Mouse (Mus musculus) embryonic facial prominence, embryonic 14.5 days (tissue): ENCODE data around the gene Rab4a. TPM values are rescaled to one million over a fixed set of nuclear protein-coding genes. Genes with fewer than 3 reads are reported as not detected.

ENCODE experiments used
- ATAC-seq: fragments of 200-750 bp; cut with Nextera tagmentation; 2 replicates; pipeline ENCODE4 v1.8.0; 2017; ENCODE audit warnings: low read depth, moderate number of reproducible peaks, moderate TSS enrichment
- DNase-seq: peaks from one replicate; pipeline ENCODE4 v3.0.0-alpha.2; 2015; ENCODE audit warnings: low spot score
- H3K27ac ChIP-seq: fragments of 300-500 bp; sonication (generic); replicated peaks from 2 replicates; pipeline ENCODE4 v1.5.1; 2014; ENCODE audit warnings: low read depth, mild to moderate bottlenecking, low read length, moderate library complexity
- H3K27me3 ChIP-seq: fragments of 300-500 bp; sonication (generic); replicated peaks from 2 replicates; pipeline ENCODE4 v1.6.1; 2014; ENCODE audit warnings: low read length; ENCODE audit not compliant: control insufficient read depth, insufficient read depth
- H3K36me3 ChIP-seq: fragments of 300-500 bp; sonication (generic); 2 replicates; pipeline ENCODE4 v1.6.1; 2014; ENCODE audit warnings: low read length, mixed read lengths; ENCODE audit not compliant: control insufficient read depth, insufficient read depth
- H3K4me1 ChIP-seq: fragments of 300-500 bp; sonication (generic); 2 replicates; pipeline ENCODE4 v1.6.1; 2014; ENCODE audit warnings: antibody characterized with exemption, low read length; ENCODE audit not compliant: control insufficient read depth, insufficient read depth
- H3K4me2 ChIP-seq: fragments of 300-500 bp; sonication (generic); 2 replicates; pipeline ENCODE4 v1.6.1; 2014; ENCODE audit warnings: low read depth, mild to moderate bottlenecking, low read length, moderate library complexity, mixed read lengths
- H3K4me3 ChIP-seq: fragments of 300-500 bp; sonication (generic); 2 replicates; pipeline ENCODE4 v1.5.1; 2014; ENCODE audit warnings: low read depth, mild to moderate bottlenecking, low read length
- H3K9ac ChIP-seq: fragments of 300-500 bp; sonication (generic); 2 replicates; pipeline ENCODE4 v1.6.1; 2014; ENCODE audit warnings: low read depth, mild to moderate bottlenecking, low read length, moderate library complexity, mixed read lengths
- H3K9me3 ChIP-seq: fragments of 300-500 bp; sonication (generic); 2 replicates; pipeline ENCODE4 v1.6.1; 2016; ENCODE audit warnings: low read length; ENCODE audit not compliant: control insufficient read depth
- WGBS: fragments of 180-500 bp; shearing (Covaris S2); extraction: QIAGEN DNeasy Blood & Tissue Kit; methylation state at CpG from one replicate; pipeline ENCODE4 v1.1.7; 2014; 5-methylcytosine and 5-hydroxymethylcytosine counted together
- polyA plus RNA-seq: library from polyadenylated mRNA; unstranded; fragments of >200 nt; fragmentation: Nextera tagmentation; extraction: Ambion mirVana; gene quantifications from 2 replicates; pipeline ENCODE4 v1.2.1, GENCODE M21; 2014

Rab4a gene
- 46.6 and 46.8 TPM in 2 replicates for polyA plus RNA-seq

DNA sequence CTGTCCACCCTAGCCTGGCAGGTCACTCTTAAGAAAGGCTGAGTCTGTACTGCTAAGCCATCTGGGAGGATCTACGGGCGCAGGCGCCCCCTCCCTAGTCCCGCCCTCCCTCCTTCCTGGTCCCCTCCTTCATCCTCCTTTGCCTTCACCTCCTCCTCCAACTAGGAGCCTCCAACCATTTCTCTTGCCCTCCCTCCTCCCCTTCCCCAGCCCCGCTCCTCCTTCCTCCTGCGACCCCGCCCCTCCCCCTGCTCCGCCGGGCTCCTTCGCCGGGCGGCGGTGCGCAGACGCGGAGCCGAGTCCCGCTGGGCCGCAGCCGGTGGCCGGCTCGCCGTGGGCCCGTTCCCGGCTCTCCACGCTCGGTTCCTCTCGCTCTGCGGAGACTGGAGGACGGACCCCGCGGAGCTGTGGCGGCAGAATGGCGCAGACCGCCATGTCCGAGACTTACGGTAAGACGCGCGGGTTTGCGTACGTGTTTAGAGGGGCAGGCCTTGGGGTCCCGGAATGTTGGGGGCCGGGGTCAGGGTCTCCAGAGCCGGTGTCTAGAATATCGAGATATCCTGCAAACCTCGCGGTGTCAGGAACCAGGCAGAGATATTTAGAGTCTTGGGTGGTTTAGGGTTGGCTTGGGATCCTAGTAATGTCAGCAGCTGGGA lies at the start of gene Rab4a:
Gene Rab4a, plus strand, starts transcription at position 268 of the 656 bp plus-strand sequence.
- DNase-seq, result peak; percentile 95
- peaks cover 11% of the 10 kb centered on the region for H3K4me1 ChIP-seq
- peak within 1 kb of the TSS; percentile 75 for H3K27ac ChIP-seq
- peak; percentile 95 for ATAC-seq
- H3K9ac ChIP-seq, result peak within 1 kb of the TSS; percentile 85
- WGBS, result under 1% methylated on average over 32 of the region's 48 CpGs
- peak within 1 kb of the TSS; percentile 79 for H3K4me3 ChIP-seq
- no peaks in the 10 kb centered on the region for H3K36me3 ChIP-seq
- no peaks in the 10 kb centered on the region for H3K9me3 ChIP-seq
- H3K4me2 ChIP-seq, result peak within 1 kb of the TSS; percentile 91
- H3K27me3 ChIP-seq, result no peaks in the 10 kb centered on the region

DNA sequence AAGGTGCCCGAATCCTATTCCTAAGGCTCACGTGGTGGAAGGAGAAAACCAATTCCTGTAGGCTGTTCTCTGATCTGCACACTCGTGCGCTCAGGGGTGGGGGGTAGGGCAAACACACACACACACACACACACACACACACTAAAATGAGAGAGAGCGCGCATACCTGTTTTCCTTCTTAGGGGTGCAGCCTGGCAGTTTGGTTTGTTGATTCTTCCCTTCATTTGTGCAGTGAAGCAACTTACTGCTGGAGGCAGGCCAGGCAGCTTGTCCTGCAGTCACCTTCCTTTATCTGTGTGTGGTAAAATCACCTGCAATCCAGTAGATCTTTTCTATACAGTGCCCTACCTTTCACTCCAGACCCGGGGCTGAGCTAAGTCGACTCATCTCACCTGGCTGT lies 48.9 kb upstream of the Rab4a start:
- H3K4me1 ChIP-seq, result peaks cover 25% of the 10 kb centered on the region
- H3K9me3 ChIP-seq, result no peaks in the 10 kb centered on the region
- no peaks in the 10 kb centered on the region for H3K36me3 ChIP-seq
- H3K27me3 ChIP-seq, result no peaks in the 10 kb centered on the region; the same call in 1 of the 2 replicates
- no peak overlapping the region for H3K27ac ChIP-seq
- H3K4me3 ChIP-seq, result no peak overlapping the region
- H3K9ac ChIP-seq, result no peak overlapping the region
- no peak overlapping the region for H3K4me2 ChIP-seq
- 69% methylated on average over 8 of the region's 8 CpGs for WGBS
- no peak for ATAC-seq
- DNase-seq, result peak; percentile 51

DNA sequence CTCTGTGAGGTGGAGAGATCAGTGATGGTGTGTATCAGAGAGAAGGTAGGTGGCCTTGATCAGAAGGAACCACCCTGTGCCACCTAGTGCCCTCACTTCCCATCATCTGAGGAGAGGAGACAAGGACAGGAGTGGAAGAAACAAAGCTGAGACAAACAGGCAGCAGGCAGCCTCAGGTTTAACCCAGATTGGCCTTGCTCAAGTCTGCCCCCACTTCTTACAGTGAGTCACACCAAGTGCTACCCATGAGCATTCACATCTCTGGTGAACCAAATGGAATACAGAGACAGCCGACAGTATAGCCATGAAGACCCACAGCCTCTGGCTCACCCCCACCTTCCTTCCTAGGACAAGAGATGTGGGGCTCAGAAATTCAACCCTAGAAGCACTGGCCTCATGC lies 46.9 kb upstream of the Rab4a start:
- no peaks in the 10 kb centered on the region; the same call in 1 of the 2 replicates for H3K27me3 ChIP-seq
- H3K9me3 ChIP-seq, result no peaks in the 10 kb centered on the region
- no peak overlapping the region for H3K9ac ChIP-seq
- DNase-seq, result no peak
- H3K4me3 ChIP-seq, result no peak overlapping the region
- H3K4me2 ChIP-seq, result no peak overlapping the region
- H3K4me1 ChIP-seq, result peaks cover 27% of the 10 kb centered on the region
- no peaks in the 10 kb centered on the region for H3K36me3 ChIP-seq
- no peak for ATAC-seq
- WGBS, result 77% methylated on average over 1 of the region's 1 CpGs
- H3K27ac ChIP-seq, result no peak overlapping the region

DNA sequence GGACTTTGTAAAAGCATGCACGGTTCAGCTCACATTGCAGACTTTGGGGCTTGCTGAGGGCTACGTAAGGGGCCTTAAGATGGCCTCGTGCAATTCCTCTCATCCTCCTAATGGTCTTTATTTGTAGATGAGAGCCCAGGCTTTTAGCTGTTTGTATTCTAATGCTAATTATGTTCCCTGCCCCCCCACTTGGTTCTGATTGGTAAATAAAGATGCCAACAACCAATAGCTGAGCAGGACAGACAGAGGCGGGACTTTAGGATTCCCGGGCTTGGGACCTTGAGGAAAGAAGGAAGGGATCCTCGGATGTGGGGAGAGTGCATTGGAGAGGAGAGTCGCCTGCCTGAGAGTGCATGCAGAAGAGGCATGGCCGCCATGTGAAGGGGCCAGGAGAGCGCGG lies 45.9 kb upstream of the Rab4a start:
- Histone ChIP-seq H3K4me1 (peaks cover 22% of the 10 kb centered on the region), H3K9me3 (no peaks in the 10 kb centered on the region), H3K27me3 (no peaks in the 10 kb centered on the region; the same call in 1 of the 2 replicates), H3K9ac (no peak overlapping the region), H3K4me2 (peak overlapping the region; percentile 1; the same call in 1 of the 2 replicates), H3K4me3 (no peak overlapping the region), H3K36me3 (no peaks in the 10 kb centered on the region), H3K27ac (no peak overlapping the region)
- 9% methylated on average over 10 of the region's 10 CpGs for WGBS
- peak; percentile 75 for DNase-seq
- peak; percentile 58; the same call in 1 of the 2 replicates for ATAC-seq

DNA sequence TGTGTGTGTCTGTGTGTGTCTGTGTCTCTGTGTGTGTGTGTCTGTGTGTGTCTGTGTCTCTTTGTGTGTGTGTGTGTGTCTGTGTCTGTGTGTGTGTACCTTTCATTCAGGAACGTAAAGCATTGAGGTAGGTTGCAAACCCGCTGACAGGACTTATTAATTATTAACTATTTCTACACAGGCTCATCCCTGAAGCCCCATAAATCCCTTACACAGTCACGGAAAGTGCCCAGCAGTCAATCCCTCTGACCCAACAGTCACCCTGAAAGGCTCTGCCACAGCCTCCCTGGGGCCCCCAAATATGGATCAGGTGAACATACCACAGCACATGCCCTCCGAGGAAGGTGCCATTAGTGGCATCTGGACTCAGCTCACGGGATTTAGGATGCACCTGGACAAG lies 45.2 kb upstream of the Rab4a start:
- H3K4me2 ChIP-seq, result no peak overlapping the region
- H3K36me3 ChIP-seq, result no peaks in the 10 kb centered on the region
- no peak overlapping the region for H3K27ac ChIP-seq
- 60% methylated on average over 5 of the region's 5 CpGs for WGBS
- ATAC-seq (no peak), DNase-seq (no peak)
- no peak overlapping the region for H3K4me3 ChIP-seq
- H3K27me3 ChIP-seq, result no peaks in the 10 kb centered on the region; the same call in 1 of the 2 replicates
- no peak overlapping the region for H3K9ac ChIP-seq
- H3K4me1 ChIP-seq, result peaks cover 22% of the 10 kb centered on the region
- no peaks in the 10 kb centered on the region for H3K9me3 ChIP-seq

DNA sequence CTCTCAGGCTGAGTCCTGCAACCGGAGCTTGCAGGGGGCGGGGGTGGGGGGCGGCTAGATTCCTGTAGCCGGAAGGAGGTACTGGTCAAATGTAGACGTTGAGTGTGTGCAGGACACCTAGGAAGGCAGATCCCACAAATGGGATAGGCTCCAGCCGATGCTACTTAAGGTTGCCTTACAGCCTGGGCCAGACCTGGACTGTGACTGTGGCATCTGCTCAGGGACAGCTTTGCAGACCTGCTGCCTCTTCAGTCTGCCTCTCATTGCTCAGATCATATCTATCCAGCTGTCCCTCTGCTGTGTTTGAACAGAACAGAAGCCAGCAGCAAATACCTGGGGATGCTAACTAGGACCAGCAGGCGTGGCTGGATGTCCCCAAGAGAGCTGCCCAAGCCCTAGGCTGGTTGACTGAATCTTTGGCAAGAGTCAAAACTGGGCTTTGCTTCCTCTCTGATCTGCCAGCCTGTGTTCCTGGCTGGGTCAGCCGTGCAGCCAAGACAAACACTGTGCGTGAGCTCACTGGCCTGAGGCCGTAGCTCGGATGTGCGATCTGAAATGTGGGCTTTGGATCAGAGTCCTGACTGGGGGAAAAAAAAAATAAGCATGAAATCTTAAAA lies 44.4 kb upstream of the Rab4a start:
- WGBS, result 25% methylated on average over 12 of the region's 12 CpGs

DNA sequence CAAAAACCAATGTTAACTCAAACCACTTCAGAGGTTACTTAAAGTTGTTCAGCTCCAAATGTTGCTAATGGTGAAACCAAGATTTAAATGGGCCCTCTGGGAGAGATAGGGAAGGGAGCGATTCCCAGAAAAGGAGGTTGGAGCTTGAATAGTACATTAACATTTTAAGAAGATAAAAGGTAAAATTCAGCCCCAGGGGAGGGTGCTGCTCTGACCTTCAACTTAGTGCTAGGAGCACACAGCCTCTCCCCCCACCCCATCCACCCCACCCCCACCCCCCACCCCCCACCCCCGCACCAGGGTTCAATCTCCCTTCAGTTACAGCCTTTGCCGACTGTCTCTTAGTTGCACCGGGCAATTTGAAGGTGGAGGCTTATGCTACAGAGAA lies 43.9 kb upstream of the Rab4a start:
- no peaks in the 10 kb centered on the region; the same call in 1 of the 2 replicates for H3K27me3 ChIP-seq
- peaks cover 22% of the 10 kb centered on the region for H3K4me1 ChIP-seq
- no peak overlapping the region for H3K4me3 ChIP-seq
- H3K9ac ChIP-seq, result no peak overlapping the region
- H3K27ac ChIP-seq, result no peak overlapping the region; the same call in 1 of the 2 replicates
- 16% methylated on average over 4 of the region's 4 CpGs for WGBS
- no peak overlapping the region for H3K4me2 ChIP-seq
- ATAC-seq (no peak), DNase-seq (no peak)
- no peaks in the 10 kb centered on the region for H3K9me3 ChIP-seq
- H3K36me3 ChIP-seq, result no peaks in the 10 kb centered on the region

More for the DNA sequence above, 44.4 kb upstream of the Rab4a start:
- Histone ChIP-seq H3K27me3 (no peaks in the 10 kb centered on the region; the same call in 1 of the 2 replicates), H3K36me3 (no peaks in the 10 kb centered on the region), H3K4me2 (no peak overlapping the region), H3K4me3 (no peak overlapping the region), H3K9ac (no peak overlapping the region), H3K9me3 (no peaks in the 10 kb centered on the region), H3K27ac (no peak overlapping the region; the same call in 1 of the 2 replicates), H3K4me1 (peaks cover 22% of the 10 kb centered on the region)
- DNase-seq (peak; percentile 82), ATAC-seq (peak; percentile 73)

DNA sequence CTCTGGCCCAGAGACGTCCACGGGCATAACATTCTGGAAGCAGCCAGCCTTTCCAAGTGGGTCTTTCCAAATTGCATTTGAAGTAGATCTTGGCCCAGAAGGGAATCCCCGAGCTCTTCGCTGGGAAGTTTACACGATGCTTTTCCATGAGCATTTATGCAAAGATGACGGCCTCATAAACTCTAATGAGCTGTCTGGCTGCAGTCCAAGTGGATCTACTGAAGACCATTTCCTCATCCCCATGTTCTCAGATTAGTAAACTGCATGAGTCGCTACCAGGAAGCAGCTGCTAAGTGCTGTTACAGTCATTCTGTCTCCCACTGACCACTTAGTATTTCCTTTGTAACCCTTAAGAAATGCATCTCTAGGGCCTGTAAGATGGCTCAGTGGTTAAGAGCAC lies 42.4 kb upstream of the Rab4a start:
- WGBS, result 51% methylated on average over 7 of the region's 7 CpGs

More for the DNA sequence above, 42.4 kb upstream of the Rab4a start:
- peak; percentile 83 for DNase-seq
- peaks cover 27% of the 10 kb centered on the region for H3K4me1 ChIP-seq
- no peaks in the 10 kb centered on the region; the same call in 1 of the 2 replicates for H3K27me3 ChIP-seq
- no peaks in the 10 kb centered on the region for H3K36me3 ChIP-seq
- H3K4me2 ChIP-seq, result no peak overlapping the region
- H3K9ac ChIP-seq, result no peak overlapping the region
- no peak overlapping the region for H3K4me3 ChIP-seq
- no peaks in the 10 kb centered on the region for H3K9me3 ChIP-seq
- ATAC-seq, result no peak; the same call in 1 of the 2 replicates
- no peak overlapping the region for H3K27ac ChIP-seq
